Mouse (Mus musculus): ENCODE results near the gene Gdpd4.

Gene Gdpd4

GRCm38 (mm10) chr7:97919742-97920141 is at the start of gene Gdpd4:
Gdpd4 (plus strand) TSS chr7:97919955.
- no peak for DNase-seq

GRCm38 (mm10) chr7:97872396-97872795 is 47.4 kb upstream of the Gdpd4 start:
- no peak for DNase-seq

GRCm38 (mm10) chr7:97873317-97873716 is 46.4 kb upstream of the Gdpd4 start:
- DNase-seq = no peak

DNA sequence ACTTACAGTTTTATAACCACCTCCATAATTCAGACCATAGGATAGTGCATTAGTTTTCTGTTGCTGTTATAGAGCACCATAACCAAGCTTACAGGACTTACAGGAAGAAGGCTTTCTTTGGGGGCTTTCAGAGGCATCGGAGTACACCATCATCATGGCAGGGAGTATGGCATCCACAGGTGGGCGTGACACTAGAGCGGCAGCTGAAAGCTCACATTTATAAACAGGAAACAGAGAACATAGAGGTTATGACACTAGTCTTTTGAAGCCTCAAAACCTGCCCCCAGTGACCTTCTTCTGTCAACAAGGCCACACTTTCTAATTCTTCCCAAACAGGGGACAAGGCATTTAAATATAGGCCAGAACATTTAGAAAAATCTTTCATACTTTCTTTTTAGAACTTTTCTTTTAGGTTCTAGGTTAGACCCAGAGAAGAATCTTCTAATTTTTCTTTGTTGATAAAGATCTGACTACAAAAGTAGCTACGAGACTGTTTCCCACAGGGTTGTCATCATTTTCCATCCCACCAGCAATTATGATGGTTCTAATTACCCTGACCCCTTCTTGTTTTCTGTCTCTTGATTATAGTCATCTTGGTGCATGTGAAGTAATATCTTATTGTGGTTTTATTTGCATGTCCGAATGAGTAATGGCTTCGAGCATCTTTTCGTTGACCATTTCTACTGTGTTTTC is 41.8 kb upstream of the Gdpd4 start:
- peak; percentile 41 to 59 for DNase-seq

DNA sequence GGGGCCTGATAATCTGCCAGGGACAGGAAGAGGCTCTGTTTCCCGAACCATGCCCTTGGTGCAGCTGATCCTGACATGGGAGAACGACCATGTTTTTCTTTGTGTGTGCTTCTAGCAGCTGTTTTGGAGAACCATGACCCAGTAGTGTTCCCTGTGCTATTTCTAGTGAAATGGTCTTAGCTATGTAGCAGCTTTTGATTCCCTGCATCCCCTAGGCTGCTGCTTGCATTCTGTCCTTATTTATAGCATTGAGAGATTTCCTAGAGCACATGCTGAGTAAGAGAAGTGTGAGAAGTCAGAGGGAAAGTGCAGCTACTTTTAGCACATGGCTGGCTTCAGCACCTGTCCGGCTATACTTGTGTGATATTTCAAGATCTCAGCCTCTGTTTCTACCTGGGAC is 8.1 kb upstream of the Gdpd4 start:
- DNase-seq = no peak

GRCm38 (mm10) chr7:97914833-97915516 is 4.8 kb upstream of the Gdpd4 start:
- no peak for DNase-seq

DNA sequence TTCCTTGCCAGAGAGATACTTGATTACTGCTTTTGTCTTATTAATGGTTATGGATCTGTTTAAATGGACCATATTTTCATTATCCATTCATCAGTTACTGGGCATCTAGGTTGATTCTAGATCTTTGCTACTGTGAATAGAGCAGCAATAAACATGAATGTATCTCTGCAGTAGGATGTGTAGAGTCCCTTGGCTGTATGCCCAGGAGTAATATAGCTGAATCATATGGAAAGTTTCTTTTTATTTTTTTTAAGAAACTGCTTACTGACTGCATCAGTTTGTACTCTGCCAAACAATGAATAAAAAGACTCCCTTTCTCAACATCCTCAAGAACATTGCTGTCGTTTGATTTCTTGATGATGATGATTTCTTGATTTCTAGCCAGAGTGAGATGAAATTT is 6.1 kb downstream of the Gdpd4 start:
- no peak for DNase-seq

GRCm38 (mm10) chr7:97926978-97927377 is 7.2 kb downstream of the Gdpd4 start:
- no peak for DNase-seq

DNA sequence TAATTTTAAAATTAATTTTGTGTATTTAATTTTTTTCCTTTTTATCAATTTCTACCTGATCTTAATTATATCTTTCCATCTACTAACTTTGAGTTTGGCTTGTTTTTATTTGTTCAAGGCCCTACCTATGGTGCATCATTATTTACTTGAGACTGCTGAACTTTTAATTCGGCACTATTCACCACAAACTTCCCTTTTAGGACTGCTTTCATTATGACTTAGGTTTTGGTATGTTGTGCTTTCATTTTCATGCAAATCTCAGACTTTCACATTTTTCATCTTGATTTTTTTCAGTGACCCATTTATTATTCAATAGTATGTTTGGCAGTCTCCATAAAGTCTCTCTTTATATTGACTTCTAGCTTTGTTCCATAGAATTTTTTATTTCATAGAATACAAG is 24.7 kb downstream of the Gdpd4 start:
- DNase-seq = no peak

GRCm38 (mm10) chr7:97972486-97972885 is 52.7 kb downstream of the Gdpd4 start:
- DNase-seq = no peak

DNA sequence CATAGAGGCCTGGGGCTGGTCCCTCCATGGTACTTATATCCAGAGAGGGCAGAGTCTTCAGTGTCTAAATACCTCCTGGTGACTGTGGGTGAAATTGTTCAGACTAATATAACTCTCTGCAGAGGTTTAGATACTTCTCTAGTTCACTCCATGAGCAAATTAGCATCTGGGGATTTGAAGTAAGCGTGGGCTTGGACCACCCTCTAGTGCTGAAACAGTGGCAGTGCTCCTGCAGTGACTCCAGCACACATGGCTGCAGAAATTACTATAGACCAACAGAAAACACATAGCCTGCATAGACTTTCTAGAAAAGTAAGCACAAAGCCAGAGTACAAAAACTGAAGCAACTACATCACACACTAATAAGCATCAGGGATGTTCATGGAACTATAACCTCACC is 57.7 kb downstream of the Gdpd4 start:
- peak; percentile 7 to 15 for DNase-seq

- DNase-seq = peak; percentile 7 to 28
Measured at GRCm38 (mm10) chr7:97984108-97984834, 64.5 kb downstream of the Gdpd4 start.

DNA sequence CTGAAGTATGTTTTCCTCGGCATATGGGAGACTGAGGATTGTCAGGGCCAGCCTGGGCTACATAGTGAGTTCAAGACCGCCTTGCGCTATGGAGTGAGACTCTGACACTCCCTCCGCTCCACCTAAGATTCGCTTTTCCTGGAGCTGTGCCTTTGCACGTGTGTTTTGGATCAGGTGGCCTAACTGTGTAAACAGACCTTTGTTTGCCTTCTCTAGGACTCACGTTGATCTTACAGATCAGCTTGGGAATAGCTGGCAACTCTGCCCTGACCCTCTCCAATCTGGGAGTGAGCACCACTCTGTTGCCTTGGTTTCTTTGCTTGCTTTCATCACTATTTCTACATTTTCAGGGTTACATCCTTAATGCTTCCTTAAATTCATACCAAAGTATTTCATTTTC is 82.9 kb downstream of the Gdpd4 start:
- no peak for DNase-seq

DNA sequence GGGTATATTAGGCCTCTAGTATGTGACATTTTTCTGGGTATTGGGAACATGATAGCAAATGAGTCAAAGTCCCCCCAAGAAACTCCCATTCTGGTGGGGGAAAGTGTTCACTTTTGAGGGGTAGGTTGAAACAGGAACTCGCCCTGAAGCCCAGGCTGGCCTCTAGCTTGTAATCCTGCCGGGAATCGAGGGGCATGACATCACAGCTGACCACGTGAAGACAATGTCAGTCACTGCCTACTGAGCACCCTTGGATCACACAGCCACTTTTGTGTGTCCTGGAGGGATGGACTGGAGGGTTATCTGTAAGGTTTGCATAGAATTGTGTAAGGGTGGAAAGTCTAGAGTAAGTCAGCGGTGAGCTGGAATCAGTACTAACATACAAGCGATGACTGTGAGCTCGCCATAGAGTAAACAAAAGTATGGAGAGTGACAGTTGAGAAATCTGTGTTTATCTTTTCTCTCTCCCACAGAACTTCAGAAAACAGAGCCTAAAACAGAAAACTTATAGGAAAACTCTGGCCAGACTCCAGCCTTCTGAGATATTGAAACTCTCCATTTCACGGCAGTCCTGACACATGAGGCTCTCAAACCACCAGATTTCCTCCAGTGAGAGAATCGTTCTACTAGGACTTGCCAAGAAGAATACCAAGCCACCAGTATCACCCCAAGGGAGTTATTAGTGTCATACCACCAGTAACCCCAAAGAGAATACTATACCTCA is 128.5 kb downstream of the Gdpd4 start:
- DNase-seq = no peak

- no peak for DNase-seq
Measured at GRCm38 (mm10) chr7:98051980-98052379, 132.2 kb downstream of the Gdpd4 start.

GRCm38 (mm10) chr7:98054461-98054860 is 134.7 kb downstream of the Gdpd4 start:
- no peak for DNase-seq

- no peak for DNase-seq
Measured at GRCm38 (mm10) chr7:98054942-98055341, 135.2 kb downstream of the Gdpd4 start.

DNA sequence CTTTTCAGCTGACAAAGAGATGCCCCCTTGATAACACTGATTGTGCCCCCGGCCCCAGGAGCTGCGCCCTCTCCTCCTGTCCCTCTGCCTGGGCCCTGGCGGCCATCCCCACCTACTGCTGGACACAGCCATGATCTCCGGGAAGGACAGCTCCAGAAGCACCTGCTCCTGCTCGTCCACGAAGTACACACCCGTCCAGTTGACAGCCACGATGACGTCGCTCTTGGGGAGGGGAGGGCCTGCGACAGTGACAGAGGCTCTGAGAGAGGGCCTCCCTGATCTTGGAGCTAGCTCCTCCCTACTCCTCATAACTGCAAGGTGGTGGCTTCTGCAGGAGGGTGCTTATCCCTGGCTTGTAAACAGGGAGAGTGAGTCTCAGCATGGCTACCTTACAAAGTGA is 146.5 kb downstream of the Gdpd4 start:
- DNase-seq = no peak

GRCm38 (mm10) chr7:98071620-98072019 is 151.9 kb downstream of the Gdpd4 start:
- peak; percentile 57 to 58 for DNase-seq

- no peak for DNase-seq
Measured at GRCm38 (mm10) chr7:98077453-98077852, 157.7 kb downstream of the Gdpd4 start.

DNA sequence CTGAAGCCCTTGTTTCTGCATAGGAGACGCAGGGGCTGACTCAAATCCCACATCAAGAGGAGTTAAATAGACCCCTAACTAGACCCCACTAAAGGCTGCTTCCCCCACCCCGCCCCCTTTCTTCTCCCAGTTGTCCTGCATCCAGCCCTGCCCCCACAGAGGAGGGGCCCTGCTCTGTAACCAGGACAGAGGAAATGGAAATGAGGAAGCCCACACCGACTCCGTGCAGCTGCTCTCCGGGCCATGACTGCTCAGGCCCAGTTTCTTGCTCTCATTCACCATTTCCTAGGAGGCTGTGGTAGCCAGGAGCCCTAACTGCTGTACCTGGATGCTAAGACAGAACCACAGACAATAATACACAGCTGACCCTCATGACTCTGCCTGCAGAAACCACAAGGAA is 162.6 kb downstream of the Gdpd4 start:
- no peak for DNase-seq

GRCm38 (mm10) chr7:98084541-98085293 is 165.0 kb downstream of the Gdpd4 start:
- no peak for DNase-seq
